In genomic region chr5:107201509-107202182, GRCm38 (mm10) we compare ENCODE assay signal across 10 mouse cellular contexts.
A peak's percentile ranks its signal among the peaks of the same experiment; 100 is the strongest.
DNase-seq lines count a peak whose midpoint lies in the region; ATAC-seq and TF ChIP-seq lines count a peak whose summit lies in the region.
"Had no signal": no experiment of that assay in that cellular context is flagged by ENCODE, and none has a peak within 500 bp of the region (broad histone marks: within the 10 kb centered on the region; RNA-seq: fewer than 3 reads in every experiment).

No protein-coding gene starts in this region.

- H3K4me3 ChIP-seq in heart, embryonic 14.5 days (ENCODE audit: control insufficient read depth in 1 of 2, insufficient read depth in 1 of 2, low read depth in 1 of 2, low read length in 2 of 2): no peak overlapping the region
- no peak overlapping the region for H3K4me3 ChIP-seq in intestine, postnatal 0 days (ENCODE audit: low read depth, low read length)

- H3K4me2 ChIP-seq in heart, embryonic 14.5 days (ENCODE audit: low read length): no peak overlapping the region
- no peak overlapping the region for H3K4me2 ChIP-seq in intestine, postnatal 0 days (replicated peaks; ENCODE audit: low read depth)

- no peaks in the 10 kb centered on the region for H3K27me3 ChIP-seq in heart, embryonic 14.5 days (ENCODE audit: control insufficient read depth, insufficient read depth, low read length)
- H3K27me3 ChIP-seq in intestine, postnatal 0 days (replicated peaks; ENCODE audit: control insufficient read depth, insufficient read depth, low read length): no peaks in the 10 kb centered on the region

- H3K9me3 ChIP-seq in heart, embryonic 14.5 days (ENCODE audit: control insufficient read depth, low read length): no peaks in the 10 kb centered on the region
- no peaks in the 10 kb centered on the region for H3K9me3 ChIP-seq in intestine, postnatal 0 days (ENCODE audit: control insufficient read depth)

- DNase-seq in heart, postnatal 14 days: no peak
- peak; percentile 57 for DNase-seq in thymus, postnatal 0 days (ENCODE audit: low spot score)
- no peak for DNase-seq in thymus, postnatal 36 days
- DNase-seq in thymus, postnatal 4 days: peak; percentile 43
- DNase-seq in urinary bladder, postnatal 14 days (ENCODE audit: low spot score): no peak
- DNase-seq in adrenal gland, adult (ENCODE audit: inconsistent age in 2 of 2, low spot score in 1 of 2): no peak
- DNase-seq: B cell, adult 2 months; midbrain, embryonic 14.5 days had no signal

- 69% methylated on average over 9 of the region's 9 CpGs for WGBS in heart, embryonic 14.5 days
- WGBS in intestine, postnatal 0 days: 50% methylated on average over 9 of the region's 9 CpGs

- H3K4me1 ChIP-seq in heart, embryonic 14.5 days (ENCODE audit: control insufficient read depth in 2 of 2, insufficient read depth in 2 of 2, low read length in 2 of 2): peaks cover 11 to 30% of the 10 kb centered on the region in 2 experiments
- H3K4me1 ChIP-seq in intestine, postnatal 0 days (replicated peaks; ENCODE audit: control insufficient read depth, insufficient read depth, low read length): peaks cover 5% of the 10 kb centered on the region

- intact Hi-C loops in heart, postnatal 14 days (cut with DNase I): no loop called here

- peak overlapping the region; percentile 0 to 35; a peak in 1 of 4 replicates for H3K27ac ChIP-seq in heart, embryonic 14.5 days (replicated peaks in 1 of 2; ENCODE audit: control insufficient read depth in 1 of 2, insufficient read depth in 1 of 2, low read depth in 2 of 2, low read length in 2 of 2)
- H3K27ac ChIP-seq in intestine, postnatal 0 days (ENCODE audit: low read depth, low read length): peak overlapping the region; percentile 21; the same call in 1 of the 2 replicates

- ATAC-seq in heart, embryonic 14.5 days (ENCODE audit: insufficient number of reproducible peaks, insufficient read depth, low FRiP score, low read depth): no peak
- no peak for ATAC-seq in intestine, postnatal 0 days

- H3K9ac ChIP-seq in heart, embryonic 14.5 days (ENCODE audit: low read length): no peak overlapping the region
- no peak overlapping the region for H3K9ac ChIP-seq in intestine, postnatal 0 days (ENCODE audit: low read depth, low read length)

- 0 out of 2 replicates have a peak, but pooled peaks cover 4% of the 10 kb centered on the region for H3K36me3 ChIP-seq in heart, embryonic 14.5 days (ENCODE audit: control insufficient read depth, insufficient read depth, low read length)
- H3K36me3 ChIP-seq in intestine, postnatal 0 days (ENCODE audit: control insufficient read depth, insufficient read depth): no peaks in the 10 kb centered on the region

- TF ChIP-seq CTCF in intestine, postnatal 0 days (IDR thresholded peaks at IDR 0.05; ENCODE audit: low read depth): no peak

Comparison
In these comparisons a context has a peak if more than half of its experiments do, and no peak if none do; other contexts are left out.
1. DNase-seq: peak in thymus, postnatal 0 days (single experiment) and thymus, postnatal 4 days (single experiment); none in heart, postnatal 14 days (0 of 2), thymus, postnatal 36 days (0 of 2), urinary bladder, postnatal 14 days (single experiment) and adrenal gland, adult (0 of 2).